ENCODE assay signal across 16 mouse cellular contexts in genomic region chr5:73353519-73353918, GRCm38 (mm10). TPM values are rescaled to one million over a fixed set of nuclear protein-coding genes. Genes with fewer than 3 reads are reported as not detected.
DNase-seq lines count a peak whose midpoint lies in the region; ATAC-seq and TF ChIP-seq lines count a peak whose summit lies in the region.
"Had no signal": no experiment of that assay in that cellular context is flagged by ENCODE, and none has a peak within 500 bp of the region (broad histone marks: within the 10 kb centered on the region; RNA-seq: fewer than 3 reads in every experiment).

No protein-coding gene starts in this region.

- DNase-seq in layer of hippocampus, adult 11-12 months (ENCODE audit: low spot score): peak; percentile 56
- no peak for DNase-seq in layer of hippocampus, postnatal 25 days (ENCODE audit: extremely low spot score in 1 of 2, low spot score in 1 of 2)
- peak; percentile 90 for DNase-seq in brain, adult 2 months (ENCODE audit: low read depth, low spot score)
- no peak for DNase-seq in gastrocnemius, adult 2 months
- DNase-seq: adrenal gland, adult 8-10 months; kidney, adult 18-20 months had no signal

- H3K27ac ChIP-seq in midbrain, embryonic 16.5 days (ENCODE audit: low read length): no peak overlapping the region
- H3K27ac ChIP-seq in midbrain, embryonic 15.5 days: no peak overlapping the region; the same call in 1 of the 2 replicates
- peak overlapping the region; percentile 60 for H3K27ac ChIP-seq in intestine, postnatal 0 days (ENCODE audit: low read depth, low read length)
- H3K27ac ChIP-seq in gastrocnemius, adult 2 months: no peak overlapping the region
- H3K27ac ChIP-seq: embryonic facial prominence, embryonic 13.5 days had no signal

- peak; percentile 45; the same call in 1 of the 2 replicates for ATAC-seq in midbrain, embryonic 16.5 days
- ATAC-seq in midbrain, embryonic 15.5 days (replicated peaks): no peak
- peak; percentile 11; the same call in 1 of the 2 replicates for ATAC-seq in intestine, postnatal 0 days
- no peak for ATAC-seq in megakaryocyte progenitor cell, adult 5-6 weeks (replicated peaks; ENCODE audit: poor library complexity)
- ATAC-seq: forebrain, embryonic 16.5 days had no signal

- no peak overlapping the region for H3K9ac ChIP-seq in midbrain, embryonic 16.5 days (ENCODE audit: low read depth, low read length)
- H3K9ac ChIP-seq in midbrain, embryonic 15.5 days: no peak overlapping the region
- H3K9ac ChIP-seq in intestine, postnatal 0 days (ENCODE audit: low read depth, low read length): no peak overlapping the region
- H3K9ac ChIP-seq: embryonic facial prominence, embryonic 13.5 days had no signal

- H3K4me1 ChIP-seq in midbrain, embryonic 16.5 days (ENCODE audit: control insufficient read depth, insufficient read depth, low read length): peaks cover 3% of the 10 kb centered on the region; the same call in 1 of the 2 replicates
- H3K4me1 ChIP-seq in midbrain, embryonic 15.5 days: peaks cover 10% of the 10 kb centered on the region; the same call in 1 of the 2 replicates
- H3K4me1 ChIP-seq in intestine, postnatal 0 days (replicated peaks; ENCODE audit: control insufficient read depth, insufficient read depth, low read length): peaks cover 24% of the 10 kb centered on the region

- no peak for TF ChIP-seq CTCF in intestine, postnatal 0 days (IDR thresholded peaks at IDR 0.05; ENCODE audit: low read depth)
- no peak for TF ChIP-seq CTCF in gastrocnemius, adult 2 months (IDR thresholded peaks at IDR 0.05)

- WGBS in midbrain, embryonic 16.5 days: 47% methylated on average over 7 of the region's 7 CpGs
- WGBS in midbrain, embryonic 15.5 days: 49% methylated on average over 7 of the region's 7 CpGs
- WGBS in intestine, postnatal 0 days: 22% methylated on average over 7 of the region's 7 CpGs

- H3K27me3 ChIP-seq in midbrain, embryonic 16.5 days (ENCODE audit: control insufficient read depth, insufficient read depth, low read depth, low read length): no peaks in the 10 kb centered on the region
- no peaks in the 10 kb centered on the region for H3K27me3 ChIP-seq in midbrain, embryonic 15.5 days (replicated peaks)
- H3K27me3 ChIP-seq in intestine, postnatal 0 days (replicated peaks; ENCODE audit: control insufficient read depth, insufficient read depth, low read length): no peaks in the 10 kb centered on the region
- H3K27me3 ChIP-seq: CH12.LX; embryonic facial prominence, embryonic 13.5 days had no signal

- no peak overlapping the region for H3K4me2 ChIP-seq in midbrain, embryonic 16.5 days (ENCODE audit: low read length)
- H3K4me2 ChIP-seq in midbrain, embryonic 15.5 days: no peak overlapping the region
- peak overlapping the region; percentile 35; the same call in 1 of the 2 replicates for H3K4me2 ChIP-seq in intestine, postnatal 0 days (replicated peaks; ENCODE audit: low read depth)
- H3K4me2 ChIP-seq: embryonic facial prominence, embryonic 13.5 days had no signal

- intact Hi-C loops in gastrocnemius, adult 2 months (cut with DNase I): no loop called here

- no peaks in the 10 kb centered on the region for H3K36me3 ChIP-seq in midbrain, embryonic 16.5 days (ENCODE audit: control insufficient read depth, insufficient read depth, low read length)
- no peaks in the 10 kb centered on the region for H3K36me3 ChIP-seq in midbrain, embryonic 15.5 days (replicated peaks)
- H3K36me3 ChIP-seq in intestine, postnatal 0 days (ENCODE audit: control insufficient read depth, insufficient read depth): no peaks in the 10 kb centered on the region
- H3K36me3 ChIP-seq: embryonic facial prominence, embryonic 13.5 days had no signal

- no peaks in the 10 kb centered on the region for H3K9me3 ChIP-seq in midbrain, embryonic 16.5 days (replicated peaks; ENCODE audit: control insufficient read depth, low read length, poor library complexity, severe bottlenecking)
- H3K9me3 ChIP-seq in midbrain, embryonic 15.5 days: no peaks in the 10 kb centered on the region
- H3K9me3 ChIP-seq in intestine, postnatal 0 days (ENCODE audit: control insufficient read depth): no peaks in the 10 kb centered on the region
- H3K9me3 ChIP-seq: embryonic facial prominence, embryonic 13.5 days had no signal

- no peak overlapping the region for H3K4me3 ChIP-seq in midbrain, embryonic 16.5 days (ENCODE audit: low read depth, low read length)
- H3K4me3 ChIP-seq in midbrain, embryonic 15.5 days: no peak overlapping the region
- no peak overlapping the region for H3K4me3 ChIP-seq in intestine, postnatal 0 days (ENCODE audit: low read depth, low read length)
- no peak overlapping the region for H3K4me3 ChIP-seq in gastrocnemius, adult 2 months
- H3K4me3 ChIP-seq: embryonic facial prominence, embryonic 13.5 days had no signal

RNA-seq across cellular contexts. Expression of gene Ociad2, which starts 12.7 kb away (rescaled TPM):
- total RNA-seq in layer of hippocampus, postnatal 25 days (2021): 100 to 1,000 TPM; 122 to 128 TPM
- 28.3 and 34.5 TPM in 2 replicates for polyA plus RNA-seq in midbrain, embryonic 16.5 days (2015; fragmentation: Nextera tagmentation; extraction: Ambion mirVana)
- 25.3 and 27.3 TPM in 2 replicates for polyA plus RNA-seq in midbrain, embryonic 15.5 days (2015; fragmentation: Nextera tagmentation; extraction: Ambion mirVana)
- 225 and 241 TPM in 2 replicates for polyA plus RNA-seq in intestine, postnatal 0 days (2015; fragmentation: Nextera tagmentation; extraction: Ambion mirVana)
- total RNA-seq in gastrocnemius, adult 2 months (2021): 10 to 100 TPM; 36.9 to 56.5 TPM
- 4.7 and 6.9 TPM in 2 replicates for total RNA-seq in megakaryocyte progenitor cell, adult 5-6 weeks (2015)
- total RNA-seq in megakaryocyte progenitor cell, adult 5-6 weeks (2017): 5.5 and 7.9 TPM in 2 replicates

RNA-seq across cellular contexts. Expression of gene Cwh43, which starts 52.4 kb away (rescaled TPM):
- 1 to 10 TPM in 1 of 2 experiments, under 1 TPM in 1; 0.62 to 1.3 TPM for total RNA-seq in layer of hippocampus, postnatal 25 days (2021)
- polyA plus RNA-seq in midbrain, embryonic 16.5 days (2015; fragmentation: Nextera tagmentation; extraction: Ambion mirVana): 0.18 and 0.40 TPM in 2 replicates
- polyA plus RNA-seq in midbrain, embryonic 15.5 days (2015; fragmentation: Nextera tagmentation; extraction: Ambion mirVana): 0.28 and 0.59 TPM in 2 replicates
- 0.34 and 0.84 TPM in 2 replicates for polyA plus RNA-seq in intestine, postnatal 0 days (2015; fragmentation: Nextera tagmentation; extraction: Ambion mirVana)
- total RNA-seq in gastrocnemius, adult 2 months (2021): not detected
- total RNA-seq in megakaryocyte progenitor cell, adult 5-6 weeks (2015): not detected in 2 replicates
- not detected in 2 replicates for total RNA-seq in megakaryocyte progenitor cell, adult 5-6 weeks (2017)
- total RNA-seq: adrenal gland, adult 8-10 months; CH12.LX; granulocyte monocyte progenitor cell, adult 5-6 weeks had no signal
- polyA plus RNA-seq: forebrain, embryonic 16.5 days; heart, embryonic 16.5 days; limb, embryonic 11.5 days had no signal

Comparison
In these comparisons a context has a peak if more than half of its experiments do, and no peak if none do; other contexts are left out.
1. DNase-seq: peak in layer of hippocampus, adult 11-12 months (single experiment) and brain, adult 2 months (single experiment); none in layer of hippocampus, postnatal 25 days (0 of 2) and gastrocnemius, adult 2 months (single experiment).
2. ATAC-seq: peak in midbrain, embryonic 16.5 days (single experiment) and intestine, postnatal 0 days (single experiment); none in midbrain, embryonic 15.5 days (single experiment) and megakaryocyte progenitor cell, adult 5-6 weeks (single experiment).
3. RNA of gene Ociad2, which starts 12.7 kb away (total RNA-seq): 122 to 128 TPM in layer of hippocampus, postnatal 25 days and 36.9 to 56.5 TPM in gastrocnemius, adult 2 months; 4.7 to 7.9 TPM in megakaryocyte progenitor cell, adult 5-6 weeks; every median in the first group is over 4 times any median in the second.